ENCODE assay signal across 8 mouse cellular contexts in the genomic region with DNA sequence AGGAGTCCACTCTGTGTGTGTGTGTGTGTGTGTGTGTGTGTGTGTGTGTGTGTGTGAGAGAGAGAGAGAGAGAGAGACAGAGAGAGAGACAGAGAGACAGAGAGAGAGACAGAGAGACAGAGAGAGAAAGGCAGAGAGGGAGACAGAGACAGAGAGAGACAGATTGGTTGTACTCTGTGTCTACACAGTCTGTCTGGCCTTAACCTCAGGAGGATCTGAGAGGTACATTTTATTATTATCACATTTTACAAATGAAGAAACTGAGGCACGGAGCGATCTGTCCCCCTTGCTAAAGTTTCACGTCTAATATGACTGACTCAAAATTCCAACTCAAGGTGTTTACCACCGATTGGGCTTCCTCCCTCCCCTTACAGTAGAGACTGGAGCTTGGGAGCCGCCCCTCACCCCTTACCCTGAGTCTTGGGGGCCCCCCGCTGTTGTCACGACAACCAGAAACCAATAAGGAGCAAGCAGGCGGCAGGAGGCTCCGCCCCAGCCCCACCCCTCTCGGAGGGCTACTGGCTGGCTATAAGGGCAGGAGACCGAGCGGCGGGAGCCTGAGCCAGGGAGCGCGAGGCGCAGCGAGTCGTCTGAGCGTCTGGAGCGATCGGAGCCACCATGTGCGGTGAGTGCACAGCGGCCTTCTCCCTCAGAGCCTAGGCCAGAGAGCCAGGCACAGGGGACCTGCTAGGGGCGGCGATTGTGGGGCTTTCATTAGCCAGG. TPM values are rescaled to one million over a fixed set of nuclear protein-coding genes. Genes with fewer than 3 reads are reported as not detected.
DNase-seq lines count a peak whose midpoint lies in the region; ATAC-seq and TF ChIP-seq lines count a peak whose summit lies in the region.

A gene (plus strand): TSS at position 560 of the 723 bp plus-strand sequence.

- no peaks in the 10 kb centered on the region for H3K36me3 ChIP-seq in hindbrain, embryonic 13.5 days
- no peaks in the 10 kb centered on the region for H3K36me3 ChIP-seq in lung, postnatal 0 days (ENCODE audit: insufficient read depth, low read length)

- H3K9me3 ChIP-seq in hindbrain, embryonic 13.5 days, result no peaks in the 10 kb centered on the region
- no peaks in the 10 kb centered on the region; the same call in 1 of the 2 replicates for H3K9me3 ChIP-seq in lung, postnatal 0 days (ENCODE audit: low read length)

- WGBS in hindbrain, embryonic 13.5 days, result under 1% methylated on average over 25 of the region's 25 CpGs
- under 1% methylated on average over 25 of the region's 25 CpGs for WGBS in lung, postnatal 0 days

- H3K4me3 ChIP-seq in hindbrain, embryonic 13.5 days, result peak within 1 kb of the TSS; percentile 64
- peak within 1 kb of the TSS; percentile 46 for H3K4me3 ChIP-seq in lung, postnatal 0 days (ENCODE audit: low read depth, low read length)

- peaks cover 27% of the 10 kb centered on the region for H3K27me3 ChIP-seq in hindbrain, embryonic 13.5 days
- no peaks in the 10 kb centered on the region for H3K27me3 ChIP-seq in lung, postnatal 0 days (replicated peaks; ENCODE audit: insufficient read depth, low read length)

- peak within 1 kb of the TSS; percentile 82 for H3K9ac ChIP-seq in hindbrain, embryonic 13.5 days
- H3K9ac ChIP-seq in lung, postnatal 0 days (replicated peaks; ENCODE audit: low read depth), result peak within 1 kb of the TSS; percentile 43

- peak; percentile 96 for ATAC-seq in hindbrain, embryonic 13.5 days (ENCODE audit: low FRiP score)
- peak; percentile 91 for ATAC-seq in lung, postnatal 0 days

- no peak for TF ChIP-seq CTCF in lung, postnatal 0 days (IDR thresholded peaks at IDR 0.05)

- H3K4me1 ChIP-seq in hindbrain, embryonic 13.5 days (replicated peaks), result peaks cover 17% of the 10 kb centered on the region
- peaks cover 6% of the 10 kb centered on the region; the same call in 1 of the 2 replicates for H3K4me1 ChIP-seq in lung, postnatal 0 days (ENCODE audit: insufficient read depth, low read depth, low read length)

- TF ChIP-seq EP300 in lung, postnatal 0 days (IDR thresholded peaks at IDR 0.05), result no peak

- no peak within 1 kb of the TSS for H3K27ac ChIP-seq in hindbrain, embryonic 13.5 days
- H3K27ac ChIP-seq in lung, postnatal 0 days (ENCODE audit: low read length), result no peak within 1 kb of the TSS

- peak; percentile 73 for DNase-seq in WW6 (ENCODE audit: low read depth, low spot score)
- DNase-seq in cerebellum, postnatal 36 days, result peak; percentile 37 to 49
- DNase-seq in frontal cortex, postnatal 36 days (ENCODE audit: low spot score in 2 of 2), result peak; percentile 77 to 79
- DNase-seq in layer of hippocampus, postnatal 14 days (ENCODE audit: low spot score in 2 of 2), result peak; percentile 57 to 77
- peak; percentile 79 for DNase-seq in lung, postnatal 0 days (ENCODE audit: low spot score)
- DNase-seq in retina, postnatal 1 day, result peak; percentile 93
- peak; percentile 69 for DNase-seq in urinary bladder, postnatal 25 days (ENCODE audit: low spot score)

- peak within 1 kb of the TSS; percentile 90 for H3K4me2 ChIP-seq in hindbrain, embryonic 13.5 days
- H3K4me2 ChIP-seq in lung, postnatal 0 days (replicated peaks; ENCODE audit: low read depth, low read length), result peak within 1 kb of the TSS; percentile 88

RNA-seq across cellular contexts. Expression of the gene that starts here (rescaled TPM):
- polyA plus RNA-seq in hindbrain, embryonic 13.5 days (2015; fragmentation: Nextera tagmentation; extraction: Ambion mirVana), result 5.3 and 5.5 TPM in 2 replicates
- total RNA-seq in layer of hippocampus, postnatal 14 days (2021), result 1 to 10 TPM; 6.6 to 7.9 TPM
- polyA plus RNA-seq in lung, postnatal 0 days (2015; fragmentation: Nextera tagmentation; extraction: Ambion mirVana), result 3.9 and 4.5 TPM in 2 replicates

Comparison
In these comparisons a context has a peak if more than half of its experiments do, and no peak if none do; other contexts are left out.
1. DNase-seq: peak in every context shown above with its lines; median percentile 93 in retina, postnatal 1 day; 79 in lung, postnatal 0 days; 78 in frontal cortex, postnatal 36 days; 73 in WW6; 69 in urinary bladder, postnatal 25 days; 67 in layer of hippocampus, postnatal 14 days; 43 in cerebellum, postnatal 36 days.